Mouse (Mus musculus): Measurements from ENCODE around the gene Gm8906. TPM values are rescaled to one million over a fixed set of nuclear protein-coding genes. Genes with fewer than 3 reads are reported as not detected.
"Not testable (repeated sequence)": the region's sequence is repeated elsewhere in the genome, so short reads cannot be mapped to it uniquely, and the experiment has no call there.

Gene Gm8906
- total RNA-seq (2014; fragmentation: Nextera tagmentation) (not detected in 2 replicates), total RNA-seq (2017) (not detected in 2 replicates)

DNA sequence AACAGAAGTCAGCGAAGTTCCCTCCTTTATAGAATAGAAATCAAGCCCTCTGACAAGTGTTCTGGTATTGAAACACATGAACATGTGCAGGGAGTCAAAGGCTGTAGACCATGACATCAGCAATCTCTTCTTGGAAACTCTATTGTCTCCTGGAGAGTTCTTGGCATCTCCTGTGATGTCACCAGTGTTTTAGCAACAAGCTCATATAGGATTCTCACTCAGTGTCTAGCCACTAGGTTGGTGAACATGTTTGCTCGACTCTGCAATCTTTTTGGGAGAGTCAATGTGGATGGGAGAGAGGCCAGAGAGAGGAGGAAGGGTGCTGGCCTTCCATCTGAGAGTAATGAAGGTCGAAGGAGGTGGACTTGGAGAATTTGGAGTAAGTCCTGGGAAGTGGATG lies at the start of gene Gm8906:
TSS of gene Gm8906 (plus strand) at position 301 of the 400 bp plus-strand sequence.
- ATAC-seq (replicated peaks; ENCODE audit: low FRiP score, low TSS enrichment, poor library complexity, severe bottlenecking): not testable (repeated sequence)

Other genes starting within 250 kb of the Gm8906 start
- not detected in 2 replicates for gene Gm8890, start 246.7 kb upstream of the Gm8906 start, total RNA-seq (2014; fragmentation: Nextera tagmentation)
- not detected in 2 replicates for gene Gm8890, start 246.7 kb upstream of the Gm8906 start, total RNA-seq (2017)
- not detected in 2 replicates for gene Speer1, start 161.2 kb upstream of the Gm8906 start, total RNA-seq (2014; fragmentation: Nextera tagmentation)
- gene Speer1, start 161.2 kb upstream of the Gm8906 start, total RNA-seq (2017): not detected in 2 replicates
- gene Gm8897, start 86.3 kb upstream of the Gm8906 start, total RNA-seq (2014; fragmentation: Nextera tagmentation): not detected in 2 replicates
- not detected in 2 replicates for gene Gm8897, start 86.3 kb upstream of the Gm8906 start, total RNA-seq (2017)
- not detected in 2 replicates for gene Gm6460, start 92.2 kb downstream of the Gm8906 start, total RNA-seq (2014; fragmentation: Nextera tagmentation)
- gene Gm6460, start 92.2 kb downstream of the Gm8906 start, total RNA-seq (2017): 5.0 TPM in 1 of 2 replicates, not detected in the other
- gene Gm8922, start 179.3 kb downstream of the Gm8906 start, total RNA-seq (2014; fragmentation: Nextera tagmentation): not detected in 2 replicates
- gene Gm8922, start 179.3 kb downstream of the Gm8906 start, total RNA-seq (2017): not detected in 2 replicates

Measured in megakaryocyte-erythroid progenitor cell, adult 5-6 weeks (primary cell).